Mouse (Mus musculus) urinary bladder, adult 18-20 months (tissue): ENCODE data around the gene 4930469K13Rik.

ENCODE experiments used
- DNase-seq, 2 experiments: peaks; one replicate each; pipeline ENCODE4 v3.0.0; 2022; ENCODE audit warnings: low spot score in 2 of 2, mixed read lengths in 2 of 2

4930469K13Rik gene

GRCm38 (mm10) chr11:33938561-33939274, 159.6 kb downstream of the 4930469K13Rik start:
- DNase-seq: no peak

GRCm38 (mm10) chr11:33937641-33938040, 160.7 kb downstream of the 4930469K13Rik start:
- no peak for DNase-seq

GRCm38 (mm10) chr11:33934286-33934685, 164.1 kb downstream of the 4930469K13Rik start:
- DNase-seq: no peak

GRCm38 (mm10) chr11:33932386-33933111, 165.8 kb downstream of the 4930469K13Rik start:
- DNase-seq: no peak

- no peak for DNase-seq
These were observed 166.4 kb downstream of the 4930469K13Rik start for GRCm38 (mm10) chr11:33931836-33932385.

- no peak for DNase-seq
These were observed 168.9 kb downstream of the 4930469K13Rik start for GRCm38 (mm10) chr11:33929412-33929811.

- no peak for DNase-seq
These were observed 169.7 kb downstream of the 4930469K13Rik start for GRCm38 (mm10) chr11:33928658-33929057.

- DNase-seq: no peak
These were observed 170.5 kb downstream of the 4930469K13Rik start for GRCm38 (mm10) chr11:33927836-33928235.

- no peak for DNase-seq
These were observed 171.0 kb downstream of the 4930469K13Rik start for GRCm38 (mm10) chr11:33927321-33927720.

- no peak for DNase-seq
These were observed 171.8 kb downstream of the 4930469K13Rik start for GRCm38 (mm10) chr11:33926551-33926950.

- no peak for DNase-seq
These were observed 172.6 kb downstream of the 4930469K13Rik start for GRCm38 (mm10) chr11:33925778-33926177.
